Mouse (Mus musculus) cortical plate, adult 2 months (tissue): ENCODE measurements around the gene Prr5l.

Experiments
- CTCF ChIP-seq: fragments of 200-500 bp; IDR thresholded peaks from 2 replicates; pipeline ENCODE4 v1.5.1; 2011; ENCODE audit warnings: mild to moderate bottlenecking, control low read depth, low read length; ENCODE audit not compliant: insufficient read depth; ENCODE audit errors: extremely low read depth
- POLR2A ChIP-seq: fragments of 200-500 bp; IDR thresholded peaks from 2 replicates; pipeline ENCODE4 v1.6.1; 2011; ENCODE audit warnings: mild to moderate bottlenecking, low read length, control low read depth; ENCODE audit not compliant: insufficient read depth; ENCODE audit errors: extremely low read depth

- TF ChIP-seq POLR2A (no peak), CTCF (no peak)
Measured at GRCm38 (mm10) chr2:101902196-101902595, 19.4 kb upstream of the Prr5l start.
